Mouse (Mus musculus) thymus, adult 2 months (tissue): Measurements from ENCODE around the gene Tdgf1.

ENCODE experiments used
- CTCF ChIP-seq: fragments of 200-500 bp; IDR thresholded peaks from 2 replicates; pipeline ENCODE4 v1.5.1; 2012; ENCODE audit warnings: mild to moderate bottlenecking, control low read depth, low read length, moderate library complexity, borderline replicate concordance; ENCODE audit not compliant: control insufficient read depth, poor library complexity, insufficient read depth; ENCODE audit errors: extremely low read depth
- POLR2A ChIP-seq: fragments of 200-500 bp; IDR thresholded peaks from 2 replicates; pipeline ENCODE4 v1.6.1; 2012; ENCODE audit warnings: mild to moderate bottlenecking, low read length, control low read depth, moderate library complexity; ENCODE audit not compliant: control insufficient read depth, poor library complexity, insufficient read depth; ENCODE audit errors: extremely low read depth

DNA sequence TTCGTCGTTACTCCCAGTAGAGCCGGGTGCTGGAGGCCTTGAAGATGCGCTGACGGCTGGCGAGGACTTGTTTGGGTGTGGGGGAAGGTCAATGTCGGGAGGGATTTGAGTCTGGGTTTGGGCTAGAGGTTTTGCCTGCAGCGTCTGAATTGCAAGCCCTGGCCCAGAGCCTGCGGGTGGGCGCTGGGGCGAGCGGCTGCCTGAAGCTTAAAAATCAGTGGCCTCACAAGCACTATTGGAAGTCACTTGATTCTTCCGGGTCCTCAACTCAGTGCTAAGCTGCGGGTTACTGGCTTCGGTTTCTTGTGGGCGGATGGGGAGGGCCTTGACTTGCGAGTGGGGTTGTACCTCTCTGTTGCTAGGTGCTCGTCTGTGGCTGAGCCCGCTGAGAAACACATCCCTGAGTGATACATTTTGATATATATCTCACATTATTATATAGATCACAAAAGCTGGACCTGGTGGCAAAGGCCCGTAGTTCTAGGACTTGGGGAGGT lies 638 bp upstream of the Tdgf1 start:
- TF ChIP-seq CTCF: no peak
- no peak for TF ChIP-seq POLR2A
